Comparison of ENCODE assay signal across 8 mouse cellular contexts in genomic region chr6:32328028-32328427, GRCm38 (mm10).
DNase-seq lines count a peak whose midpoint lies in the region; ATAC-seq and TF ChIP-seq lines count a peak whose summit lies in the region.

No protein-coding gene starts in this region.

- TF ChIP-seq EP300 in liver, postnatal 0 days (IDR thresholded peaks at IDR 0.05; ENCODE audit: low read depth): no peak

- H3K4me1 ChIP-seq in bone marrow macrophage, adult 2 months (ENCODE audit: control insufficient read depth, insufficient read depth, low read length): no peaks in the 10 kb centered on the region
- peaks cover 37% of the 10 kb centered on the region for H3K4me1 ChIP-seq in heart, embryonic 15.5 days (replicated peaks)
- no peaks in the 10 kb centered on the region for H3K4me1 ChIP-seq in liver, postnatal 0 days (ENCODE audit: insufficient read depth)
- peaks cover 2% of the 10 kb centered on the region; the same call in 1 of the 2 replicates for H3K4me1 ChIP-seq in olfactory bulb, adult 2 months (ENCODE audit: control insufficient read depth, insufficient read depth, low read length)

- 5% methylated on average over 8 of the region's 8 CpGs for WGBS in heart, embryonic 15.5 days
- WGBS in liver, postnatal 0 days (ENCODE audit: insufficient replicate concordance): 2% methylated on average over 8 of the region's 8 CpGs
- WGBS in olfactory bulb, adult 2 months: 2% methylated on average over 8 of the region's 8 CpGs

- no peak overlapping the region for H3K4me3 ChIP-seq in bone marrow macrophage, adult 2 months (ENCODE audit: insufficient read depth, low read length)
- H3K4me3 ChIP-seq in heart, embryonic 15.5 days: no peak overlapping the region
- H3K4me3 ChIP-seq in liver, postnatal 0 days (ENCODE audit: low read depth, low read length): no peak overlapping the region
- H3K4me3 ChIP-seq in olfactory bulb, adult 2 months (ENCODE audit: insufficient read depth, low read depth, low read length): no peak overlapping the region

- H3K27ac ChIP-seq in bone marrow macrophage, adult 2 months (ENCODE audit: insufficient read depth, low read depth, low read length): no peak overlapping the region
- H3K27ac ChIP-seq in heart, embryonic 15.5 days: no peak overlapping the region
- H3K27ac ChIP-seq in liver, postnatal 0 days (ENCODE audit: low read depth): no peak overlapping the region
- H3K27ac ChIP-seq in olfactory bulb, adult 2 months (ENCODE audit: insufficient read depth, low read depth, low read length): no peak overlapping the region

- ATAC-seq in CD4-positive, CD25-positive, alpha-beta regulatory T cell, adult 4 months: peak; percentile 43
- ATAC-seq in erythroblast, adult 5-6 weeks (replicated peaks; ENCODE audit: low FRiP score, poor library complexity, severe bottlenecking): 0 out of 2 replicates have a peak, but pooled peaks have one; percentile 60
- ATAC-seq in heart, embryonic 15.5 days (replicated peaks; ENCODE audit: insufficient number of reproducible peaks, insufficient read depth, low FRiP score, low read depth): peak; percentile 48; the same call in 1 of the 2 replicates
- ATAC-seq in liver, postnatal 0 days: no peak

- DNase-seq in kidney, postnatal 14 days: peak; percentile 78
- peak; percentile 66 for DNase-seq in liver, postnatal 0 days
- peak; percentile 19 to 63 for DNase-seq in thymus, postnatal 10 days (ENCODE audit: low spot score in 2 of 2)

- no peak overlapping the region for H3K4me2 ChIP-seq in heart, embryonic 15.5 days
- no peak overlapping the region for H3K4me2 ChIP-seq in liver, postnatal 0 days (ENCODE audit: low read depth, low read length)

- no peaks in the 10 kb centered on the region for H3K27me3 ChIP-seq in heart, embryonic 15.5 days
- H3K27me3 ChIP-seq in liver, postnatal 0 days (ENCODE audit: insufficient read depth, low read length): no peaks in the 10 kb centered on the region; the same call in 1 of the 2 replicates

- TF ChIP-seq POLR2A in bone marrow macrophage, adult 2 months (IDR thresholded peaks at IDR 0.05; ENCODE audit: borderline replicate concordance, low read depth, low read length): no peak
- TF ChIP-seq POLR2A in olfactory bulb, adult 2 months (IDR thresholded peaks at IDR 0.05; ENCODE audit: insufficient read depth, low read depth, low read length): no peak

- H3K9me3 ChIP-seq in heart, embryonic 15.5 days (replicated peaks): no peaks in the 10 kb centered on the region
- no peaks in the 10 kb centered on the region for H3K9me3 ChIP-seq in liver, postnatal 0 days (ENCODE audit: low read length)

- peak; percentile 81 for TF ChIP-seq CTCF in bone marrow macrophage, adult 2 months (IDR thresholded peaks at IDR 0.05; ENCODE audit: low read depth, low read length)
- TF ChIP-seq CTCF in liver, postnatal 0 days (IDR thresholded peaks at IDR 0.05; ENCODE audit: low read depth): peak; percentile 94
- TF ChIP-seq CTCF in olfactory bulb, adult 2 months (IDR thresholded peaks at IDR 0.05; ENCODE audit: insufficient read depth, low read depth, low read length): peak; percentile 91

- H3K36me3 ChIP-seq in heart, embryonic 15.5 days: no peaks in the 10 kb centered on the region
- H3K36me3 ChIP-seq in liver, postnatal 0 days (replicated peaks; ENCODE audit: insufficient read depth, low read length): no peaks in the 10 kb centered on the region

- no peak overlapping the region for H3K9ac ChIP-seq in heart, embryonic 15.5 days
- no peak overlapping the region for H3K9ac ChIP-seq in liver, postnatal 0 days (replicated peaks)
